8 mouse cellular contexts compared by ENCODE assay signal in genomic region chr11:20232016-20232755, GRCm38 (mm10). TPM values are rescaled to one million over a fixed set of nuclear protein-coding genes. Genes with fewer than 3 reads are reported as not detected.
DNase-seq lines count a peak whose midpoint lies in the region; ATAC-seq and TF ChIP-seq lines count a peak whose summit lies in the region.

No protein-coding gene starts in this region.

- H3K36me3 ChIP-seq in heart, embryonic 12.5 days = peaks cover 90% of the 10 kb centered on the region
- H3K36me3 ChIP-seq in lung, postnatal 0 days (ENCODE audit: insufficient read depth, low read length) = peaks cover 17% of the 10 kb centered on the region
- peaks cover 28% of the 10 kb centered on the region for H3K36me3 ChIP-seq in hindbrain, embryonic 16.5 days (ENCODE audit: control insufficient read depth, insufficient read depth, low read length)
- H3K36me3 ChIP-seq in splenic B cell, adult 2 months (ENCODE audit: control insufficient read depth, insufficient read depth, low read length, poor library complexity, severe bottlenecking) = peaks cover 7% of the 10 kb centered on the region; the same call in 1 of the 2 replicates

- H3K27ac ChIP-seq in heart, embryonic 12.5 days (ENCODE audit: poor library complexity, severe bottlenecking) = peak overlapping the region; percentile 85; the same call in 1 of the 2 replicates
- H3K27ac ChIP-seq in lung, postnatal 0 days (ENCODE audit: low read length) = peak overlapping the region; percentile 38; the same call in 1 of the 2 replicates
- peak overlapping the region; percentile 19; the same call in 1 of the 2 replicates for H3K27ac ChIP-seq in hindbrain, embryonic 16.5 days (ENCODE audit: low read depth, low read length)

- no peak overlapping the region for H3K9ac ChIP-seq in heart, embryonic 12.5 days
- no peak overlapping the region for H3K9ac ChIP-seq in lung, postnatal 0 days (replicated peaks; ENCODE audit: low read depth)
- no peak overlapping the region for H3K9ac ChIP-seq in hindbrain, embryonic 16.5 days (ENCODE audit: low read depth, low read length)

- no peak for TF ChIP-seq EP300 in lung, postnatal 0 days (IDR thresholded peaks at IDR 0.05)

- no peak overlapping the region for H3K4me2 ChIP-seq in heart, embryonic 12.5 days
- H3K4me2 ChIP-seq in lung, postnatal 0 days (replicated peaks; ENCODE audit: low read depth, low read length) = no peak overlapping the region
- no peak overlapping the region for H3K4me2 ChIP-seq in hindbrain, embryonic 16.5 days (ENCODE audit: low read length)

- H3K9me3 ChIP-seq in heart, embryonic 12.5 days (replicated peaks) = no peaks in the 10 kb centered on the region
- no peaks in the 10 kb centered on the region for H3K9me3 ChIP-seq in lung, postnatal 0 days (ENCODE audit: low read length)
- no peaks in the 10 kb centered on the region for H3K9me3 ChIP-seq in hindbrain, embryonic 16.5 days (ENCODE audit: control insufficient read depth, low read length)

- no peak for TF ChIP-seq CTCF in lung, postnatal 0 days (IDR thresholded peaks at IDR 0.05)

- intact Hi-C loops in gastrocnemius, postnatal 36 days (cut with DNase I) = no loop called here

- H3K27me3 ChIP-seq in heart, embryonic 12.5 days (replicated peaks) = no peaks in the 10 kb centered on the region
- no peaks in the 10 kb centered on the region for H3K27me3 ChIP-seq in lung, postnatal 0 days (replicated peaks; ENCODE audit: insufficient read depth, low read length)
- H3K27me3 ChIP-seq in hindbrain, embryonic 16.5 days (replicated peaks; ENCODE audit: control insufficient read depth, insufficient read depth, low read length) = no peaks in the 10 kb centered on the region
- H3K27me3 ChIP-seq in splenic B cell, adult 2 months (ENCODE audit: control insufficient read depth, insufficient read depth, low read length, poor library complexity, severe bottlenecking) = no peaks in the 10 kb centered on the region

- no peak for ATAC-seq in heart, embryonic 12.5 days (ENCODE audit: insufficient number of reproducible peaks, low FRiP score)
- ATAC-seq in lung, postnatal 0 days = peak; percentile 21; the same call in 1 of the 2 replicates
- 0 out of 2 replicates have a peak, but pooled peaks have one; percentile 22 for ATAC-seq in hindbrain, embryonic 16.5 days

- H3K4me1 ChIP-seq in heart, embryonic 12.5 days (replicated peaks) = peaks cover 15% of the 10 kb centered on the region
- no peaks in the 10 kb centered on the region for H3K4me1 ChIP-seq in lung, postnatal 0 days (ENCODE audit: insufficient read depth, low read depth, low read length)
- no peaks in the 10 kb centered on the region for H3K4me1 ChIP-seq in hindbrain, embryonic 16.5 days (ENCODE audit: control insufficient read depth, insufficient read depth, low read depth, low read length)

- no peak overlapping the region for H3K4me3 ChIP-seq in heart, embryonic 12.5 days
- H3K4me3 ChIP-seq in lung, postnatal 0 days (ENCODE audit: low read depth, low read length) = no peak overlapping the region
- no peak overlapping the region for H3K4me3 ChIP-seq in hindbrain, embryonic 16.5 days (ENCODE audit: low read length)

- no peak for DNase-seq in heart, postnatal 4 days
- no peak for DNase-seq in lung, postnatal 0 days (ENCODE audit: low spot score)
- no peak for DNase-seq in lung, postnatal 25 days (ENCODE audit: low spot score)
- peak; percentile 16 for DNase-seq in splenic B cell, adult 2 months (ENCODE audit: low read depth, low spot score)
- no peak for DNase-seq in urinary bladder, postnatal 36 days (ENCODE audit: low spot score in 2 of 2)
- no peak for DNase-seq in gastrocnemius, postnatal 36 days

- WGBS in heart, embryonic 12.5 days = 66% methylated on average over 5 of the region's 5 CpGs
- WGBS in lung, postnatal 0 days = 40% methylated on average over 4 of the region's 5 CpGs
- 82% methylated on average over 4 of the region's 5 CpGs for WGBS in hindbrain, embryonic 16.5 days

RNA-seq across cellular contexts. Expression of gene Cep68, which starts 17.0 kb away (rescaled TPM):
- polyA plus RNA-seq in heart, embryonic 12.5 days (2016; fragmentation: Nextera tagmentation; extraction: Ambion mirVana) = 36.1 and 39.5 TPM in 2 replicates
- total RNA-seq in heart, postnatal 4 days (2021) = 10 to 100 TPM; 44.1 to 44.2 TPM
- polyA plus RNA-seq in lung, postnatal 0 days (2015; fragmentation: Nextera tagmentation; extraction: Ambion mirVana) = 12.5 and 14.7 TPM in 2 replicates
- 25.8 and 29.1 TPM in 2 replicates for polyA plus RNA-seq in hindbrain, embryonic 16.5 days (2015; fragmentation: Nextera tagmentation; extraction: Ambion mirVana)
- 10 to 100 TPM; 26.9 to 30.0 TPM for total RNA-seq in gastrocnemius, postnatal 36 days (2021)

RNA-seq across cellular contexts. Expression of gene Rab1a, which starts 31.0 kb away (rescaled TPM):
- polyA plus RNA-seq in heart, embryonic 12.5 days (2016; fragmentation: Nextera tagmentation; extraction: Ambion mirVana) = 233 and 237 TPM in 2 replicates
- total RNA-seq in heart, postnatal 4 days (2021) = 100 to 1,000 TPM; 178 to 180 TPM
- 244 and 267 TPM in 2 replicates for polyA plus RNA-seq in lung, postnatal 0 days (2015; fragmentation: Nextera tagmentation; extraction: Ambion mirVana)
- 288 and 320 TPM in 2 replicates for polyA plus RNA-seq in hindbrain, embryonic 16.5 days (2015; fragmentation: Nextera tagmentation; extraction: Ambion mirVana)
- 10 to 100 TPM; 78.3 to 88.9 TPM for total RNA-seq in gastrocnemius, postnatal 36 days (2021)

Comparison
In these comparisons a context has a peak if more than half of its experiments do, and no peak if none do; other contexts are left out.
1. H3K27ac ChIP-seq: peak in every context shown above with its lines; median percentile 85 in heart, embryonic 12.5 days; 38 in lung, postnatal 0 days; 19 in hindbrain, embryonic 16.5 days.